ENCODE assay signal across 10 mouse cellular contexts in the genomic region with DNA sequence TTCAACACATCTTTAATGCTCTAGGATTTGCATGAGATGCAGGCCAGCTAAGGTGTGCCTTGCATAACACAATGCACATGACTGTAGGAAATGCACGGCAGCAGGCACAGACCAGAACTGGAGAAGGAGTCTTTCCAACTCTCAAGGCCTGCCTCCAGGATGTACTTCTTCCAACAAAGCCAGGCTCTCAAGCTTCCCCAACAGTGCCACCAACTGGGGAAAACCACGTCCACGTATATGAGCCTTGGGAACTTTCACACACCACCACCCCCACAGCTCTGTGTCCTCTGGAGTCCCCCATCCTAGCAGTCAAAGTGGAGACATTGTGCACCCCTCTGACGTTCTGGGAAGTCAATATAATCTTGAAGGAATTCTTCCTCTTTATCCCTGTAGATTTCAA. TPM values are rescaled to one million over a fixed set of nuclear protein-coding genes. Genes with fewer than 3 reads are reported as not detected.
A peak's percentile ranks its signal among the peaks of the same experiment; 100 is the strongest.
DNase-seq lines count a peak whose midpoint lies in the region; TF ChIP-seq lines count a peak whose summit lies in the region.
"Had no signal": no experiment of that assay in that cellular context is flagged by ENCODE, and none has a peak within 500 bp of the region (broad histone marks: within the 10 kb centered on the region; RNA-seq: fewer than 3 reads in every experiment).

No protein-coding gene starts in this region.

- intact Hi-C loops in left cerebral cortex, adult 2 months (cut with DNase I): no loop called here
- intact Hi-C loops in left cerebral cortex, postnatal 4 days (cut with DNase I): no loop called here

- H3K4me3 ChIP-seq in left cerebral cortex, adult 2 months: no peak overlapping the region
- H3K4me3 ChIP-seq: myocyte had no signal

- TF ChIP-seq CTCF in left cerebral cortex, adult 2 months (IDR thresholded peaks at IDR 0.05): peak; percentile 36

- peak; percentile 41 for DNase-seq in embryo, embryonic 11 days
- DNase-seq in embryo, embryonic 10.5 days (ENCODE audit: low spot score): no peak
- no peak for DNase-seq in left cerebral cortex, adult 2 months (ENCODE audit: extremely low spot score in 1 of 2, low spot score in 2 of 2)
- no peak for DNase-seq in left cerebral cortex, adult 11 months (ENCODE audit: low spot score)
- peak; percentile 79 for DNase-seq in brain, adult 2 months (ENCODE audit: low read depth, low spot score)
- DNase-seq in lung, postnatal 25 days (ENCODE audit: low spot score): peak; percentile 45
- no peak for DNase-seq in cerebellum, adult 11 months
- no peak for DNase-seq in left cerebral cortex, postnatal 4 days
- DNase-seq: kidney, adult 8-10 months had no signal

- peak overlapping the region; percentile 32; the same call in 1 of the 2 replicates for H3K27ac ChIP-seq in left cerebral cortex, adult 2 months

RNA-seq across cellular contexts. Expression of gene H2afj, which starts 5.1 kb away (rescaled TPM):
- 10 to 100 TPM; 54.7 to 59.1 TPM for total RNA-seq in left cerebral cortex, adult 2 months (2021)
- total RNA-seq in left cerebral cortex, postnatal 4 days (2021): 10 to 100 TPM; 49.9 to 51.7 TPM

RNA-seq across cellular contexts. Expression of gene Hist4h4, which starts 8.9 kb away (rescaled TPM):
- 10 to 100 TPM in 1 of 2 experiments, 1 to 10 TPM in 1; 8.2 to 10.4 TPM for total RNA-seq in left cerebral cortex, adult 2 months (2021)
- total RNA-seq in left cerebral cortex, postnatal 4 days (2021): 10 to 100 TPM; 21.6 to 22.7 TPM

RNA-seq across cellular contexts. Expression of gene BC049715, which starts 14.3 kb away (rescaled TPM):
- total RNA-seq in left cerebral cortex, adult 2 months (2021): 1 to 10 TPM; 2.4 to 3.9 TPM
- 1 to 10 TPM; 2.0 to 2.6 TPM for total RNA-seq in left cerebral cortex, postnatal 4 days (2021)

RNA-seq across cellular contexts. Expression of gene Wbp11, which starts 14.9 kb away (rescaled TPM):
- total RNA-seq in left cerebral cortex, adult 2 months (2021): 100 to 1,000 TPM; 114 to 116 TPM
- total RNA-seq in left cerebral cortex, postnatal 4 days (2021): 100 to 1,000 TPM in 1 of 2 experiments, 10 to 100 TPM in 1; 97.6 to 104 TPM

RNA-seq across cellular contexts. Expression of gene Smco3, which starts 22.1 kb away (rescaled TPM):
- total RNA-seq in left cerebral cortex, adult 2 months (2021): 1 to 10 TPM; 4.2 to 4.4 TPM
- total RNA-seq in left cerebral cortex, postnatal 4 days (2021): 1 to 10 TPM; 2.3 to 3.2 TPM

Comparison
In these comparisons a context has a peak if more than half of its experiments do, and no peak if none do; other contexts are left out.
1. DNase-seq: peak in embryo, embryonic 11 days (single experiment), brain, adult 2 months (single experiment) and lung, postnatal 25 days (single experiment); none in embryo, embryonic 10.5 days (single experiment), left cerebral cortex, adult 2 months (0 of 2), left cerebral cortex, adult 11 months (single experiment), cerebellum, adult 11 months (single experiment) and left cerebral cortex, postnatal 4 days (single experiment).